Mouse (Mus musculus): ENCODE measurements around the gene Aagab. TPM values are rescaled to one million over a fixed set of nuclear protein-coding genes. Genes with fewer than 3 reads are reported as not detected.

Aagab gene
- polyA plus RNA-seq, 1 experiment from 2014 or later: 26.5 TPM

- Histone ChIP-seq H3K9me3 (ENCODE audit: control insufficient read depth) (no peaks in the 10 kb centered on the region), H3K27ac (ENCODE audit: low read depth, low read length) (peak overlapping the region; percentile 61; the same call in 1 of the 2 replicates), H3K36me3 (ENCODE audit: control insufficient read depth, insufficient read depth) (peaks cover 20% of the 10 kb centered on the region; the same call in 1 of the 2 replicates), H3K4me2 (replicated peaks; ENCODE audit: low read depth) (0 out of 2 replicates have a peak overlapping the region, but pooled peaks have one; percentile 6), H3K27me3 (replicated peaks; ENCODE audit: control insufficient read depth, insufficient read depth, low read length) (no peaks in the 10 kb centered on the region), H3K4me3 (ENCODE audit: low read depth, low read length) (no peak overlapping the region), H3K9ac (ENCODE audit: low read depth, low read length) (no peak overlapping the region), H3K4me1 (replicated peaks; ENCODE audit: control insufficient read depth, insufficient read depth, low read length) (peaks cover 20% of the 10 kb centered on the region; the same call in 1 of the 2 replicates)
- 68% methylated on average over 8 of the region's 8 CpGs for WGBS
- TF ChIP-seq CTCF (IDR thresholded peaks at IDR 0.05; ENCODE audit: low read depth): no peak
- ATAC-seq: no peak
These were observed 64.9 kb downstream of the Aagab start for GRCm38 (mm10) chr9:63667373-63667724.

DNA sequence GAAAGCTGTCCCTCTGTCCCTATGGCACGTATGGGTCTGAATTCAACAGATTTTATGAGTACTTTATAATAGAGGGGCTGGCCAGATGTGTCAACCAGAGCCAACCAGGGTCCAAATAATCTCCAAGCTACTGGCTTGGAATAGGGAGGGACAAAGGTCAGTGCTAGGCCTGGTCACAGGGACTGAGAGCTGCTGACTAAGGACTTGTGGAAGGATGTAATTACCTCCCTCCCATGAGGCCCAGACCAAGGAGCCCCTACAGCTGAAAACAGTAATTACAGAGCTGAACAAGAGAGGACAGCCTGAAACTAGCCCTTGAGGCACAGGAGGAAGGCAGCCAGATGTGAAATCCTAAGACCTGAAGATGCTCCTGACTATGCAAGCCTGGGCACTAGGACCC, 66.2 kb downstream of the Aagab start:
- peak; percentile 70 for ATAC-seq
- Histone ChIP-seq H3K27ac (ENCODE audit: low read depth, low read length) (peak overlapping the region; percentile 76), H3K4me2 (replicated peaks; ENCODE audit: low read depth) (no peak overlapping the region), H3K36me3 (ENCODE audit: control insufficient read depth, insufficient read depth) (peaks cover 16% of the 10 kb centered on the region; the same call in 1 of the 2 replicates), H3K9ac (ENCODE audit: low read depth, low read length) (no peak overlapping the region), H3K9me3 (ENCODE audit: control insufficient read depth) (no peaks in the 10 kb centered on the region), H3K27me3 (replicated peaks; ENCODE audit: control insufficient read depth, insufficient read depth, low read length) (no peaks in the 10 kb centered on the region), H3K4me3 (ENCODE audit: low read depth, low read length) (no peak overlapping the region), H3K4me1 (replicated peaks; ENCODE audit: control insufficient read depth, insufficient read depth, low read length) (peaks cover 22% of the 10 kb centered on the region)
- 45% methylated on average over 1 of the region's 1 CpGs for WGBS
- peak; percentile 41 for TF ChIP-seq CTCF (IDR thresholded peaks at IDR 0.05; ENCODE audit: low read depth)

DNA sequence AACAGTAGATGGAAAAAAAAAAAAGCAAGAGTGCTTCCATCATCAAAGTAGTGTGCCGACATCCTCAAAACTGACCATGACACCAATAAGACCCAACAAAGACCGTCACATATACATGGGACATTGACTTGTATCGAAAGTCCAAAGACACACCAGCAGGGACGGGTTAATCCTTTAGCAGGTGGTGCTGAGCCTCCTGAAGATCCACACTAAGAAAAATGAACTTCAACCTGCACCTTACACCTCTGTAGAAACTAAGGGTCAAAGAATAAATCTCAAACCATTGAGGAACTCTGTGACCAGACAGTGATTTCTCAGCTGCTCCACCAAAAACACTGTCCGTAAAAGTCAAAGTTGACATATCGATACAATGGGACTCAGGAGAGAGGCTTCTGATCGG, 67.4 kb downstream of the Aagab start:
- Histone ChIP-seq H3K4me3 (ENCODE audit: low read depth, low read length) (no peak overlapping the region), H3K4me1 (replicated peaks; ENCODE audit: control insufficient read depth, insufficient read depth, low read length) (peaks cover 22% of the 10 kb centered on the region), H3K9ac (ENCODE audit: low read depth, low read length) (no peak overlapping the region), H3K36me3 (ENCODE audit: control insufficient read depth, insufficient read depth) (peaks cover 15% of the 10 kb centered on the region; the same call in 1 of the 2 replicates), H3K9me3 (ENCODE audit: control insufficient read depth) (no peaks in the 10 kb centered on the region), H3K27me3 (replicated peaks; ENCODE audit: control insufficient read depth, insufficient read depth, low read length) (no peaks in the 10 kb centered on the region), H3K27ac (ENCODE audit: low read depth, low read length) (no peak overlapping the region), H3K4me2 (replicated peaks; ENCODE audit: low read depth) (no peak overlapping the region)
- no peak for TF ChIP-seq CTCF (IDR thresholded peaks at IDR 0.05; ENCODE audit: low read depth)
- ATAC-seq: no peak
- WGBS: 81% methylated on average over 7 of the region's 7 CpGs

- Histone ChIP-seq H3K36me3 (ENCODE audit: control insufficient read depth, insufficient read depth) (peaks cover 4% of the 10 kb centered on the region; the same call in 1 of the 2 replicates), H3K27ac (ENCODE audit: low read depth, low read length) (peak overlapping the region; percentile 37; the same call in 1 of the 2 replicates), H3K4me2 (replicated peaks; ENCODE audit: low read depth) (no peak overlapping the region), H3K9me3 (ENCODE audit: control insufficient read depth) (no peaks in the 10 kb centered on the region), H3K4me1 (replicated peaks; ENCODE audit: control insufficient read depth, insufficient read depth, low read length) (peaks cover 10% of the 10 kb centered on the region), H3K9ac (ENCODE audit: low read depth, low read length) (no peak overlapping the region), H3K27me3 (replicated peaks; ENCODE audit: control insufficient read depth, insufficient read depth, low read length) (no peaks in the 10 kb centered on the region), H3K4me3 (ENCODE audit: low read depth, low read length) (no peak overlapping the region)
- TF ChIP-seq CTCF (IDR thresholded peaks at IDR 0.05; ENCODE audit: low read depth): no peak
- whole genome bisulfite sequencing: 60% methylated on average over 8 of the region's 8 CpGs
- no peak for ATAC-seq
These were observed 70.5 kb downstream of the Aagab start for GRCm38 (mm10) chr9:63672797-63673493.

GRCm38 (mm10) chr9:63673494-63673805, 71.0 kb downstream of the Aagab start:
- Histone ChIP-seq H3K27me3 (replicated peaks; ENCODE audit: control insufficient read depth, insufficient read depth, low read length) (no peaks in the 10 kb centered on the region), H3K4me2 (replicated peaks; ENCODE audit: low read depth) (no peak overlapping the region), H3K9ac (ENCODE audit: low read depth, low read length) (no peak overlapping the region), H3K27ac (ENCODE audit: low read depth, low read length) (peak overlapping the region; percentile 30), H3K36me3 (ENCODE audit: control insufficient read depth, insufficient read depth) (peaks cover 4% of the 10 kb centered on the region; the same call in 1 of the 2 replicates), H3K4me1 (replicated peaks; ENCODE audit: control insufficient read depth, insufficient read depth, low read length) (peaks cover 5% of the 10 kb centered on the region; the same call in 1 of the 2 replicates), H3K9me3 (ENCODE audit: control insufficient read depth) (no peaks in the 10 kb centered on the region), H3K4me3 (ENCODE audit: low read depth, low read length) (no peak overlapping the region)
- no peak for ATAC-seq
- TF ChIP-seq CTCF (IDR thresholded peaks at IDR 0.05; ENCODE audit: low read depth): no peak
- WGBS: 81% methylated on average over 3 of the region's 3 CpGs

GRCm38 (mm10) chr9:63674613-63675012, 72.2 kb downstream of the Aagab start:
- peaks cover 4% of the 10 kb centered on the region; the same call in 1 of the 2 replicates for H3K36me3 ChIP-seq (ENCODE audit: control insufficient read depth, insufficient read depth)
- H3K9me3 ChIP-seq (ENCODE audit: control insufficient read depth): no peaks in the 10 kb centered on the region
- no peaks in the 10 kb centered on the region for H3K27me3 ChIP-seq (replicated peaks; ENCODE audit: control insufficient read depth, insufficient read depth, low read length)
- H3K9ac ChIP-seq (ENCODE audit: low read depth, low read length): no peak overlapping the region
- peaks cover 4% of the 10 kb centered on the region; the same call in 1 of the 2 replicates for H3K4me1 ChIP-seq (replicated peaks; ENCODE audit: control insufficient read depth, insufficient read depth, low read length)
- no peak overlapping the region for H3K4me3 ChIP-seq (ENCODE audit: low read depth, low read length)
- no peak for TF ChIP-seq CTCF (IDR thresholded peaks at IDR 0.05; ENCODE audit: low read depth)
- peak overlapping the region; percentile 54 for H3K27ac ChIP-seq (ENCODE audit: low read depth, low read length)
- no peak overlapping the region for H3K4me2 ChIP-seq (replicated peaks; ENCODE audit: low read depth)
- peak; percentile 67 for ATAC-seq
- WGBS: 54% methylated on average over 10 of the region's 10 CpGs
